Mouse (Mus musculus) CD4-positive, CD25-positive, alpha-beta regulatory T cell, adult 4 months (primary cell): ENCODE measurements around the gene Adamts17. TPM values are rescaled to one million over a fixed set of nuclear protein-coding genes. Genes with fewer than 3 reads are reported as not detected.

Source experiments
- ATAC-seq: one replicate; pipeline ENCODE4 v1.8.0; 2017
- polyA plus RNA-seq, 2 experiments: library from polyadenylated mRNA; unstranded; fragments of 100-300 nt; shearing (Covaris generic); gene quantifications; one replicate each; pipeline ENCODE4 v1.2.1; 2017

Adamts17 gene
- polyA plus RNA-seq, 2 experiments from 2014 or later = 0.43 to 0.54 TPM

DNA sequence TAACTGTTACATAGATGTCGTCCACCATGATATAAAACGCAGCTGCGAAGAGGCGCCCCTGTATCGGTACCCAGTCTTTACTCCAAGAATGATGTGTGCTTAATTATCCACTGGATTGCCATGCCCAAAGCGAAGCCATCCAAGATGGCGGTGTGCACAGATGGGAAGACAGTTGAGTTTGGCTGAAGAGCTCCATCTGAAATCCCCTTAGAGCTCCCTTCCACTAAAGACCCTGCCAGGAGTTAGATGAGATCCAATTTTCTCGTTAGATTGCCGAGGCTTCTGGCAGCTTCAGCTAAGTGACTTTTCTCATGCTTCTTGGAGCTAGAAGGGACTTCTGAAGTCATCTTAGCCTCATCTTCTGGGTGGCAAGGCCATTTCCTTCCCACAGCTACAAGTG is 136.8 kb downstream of the Adamts17 start:
- no peak for ATAC-seq

DNA sequence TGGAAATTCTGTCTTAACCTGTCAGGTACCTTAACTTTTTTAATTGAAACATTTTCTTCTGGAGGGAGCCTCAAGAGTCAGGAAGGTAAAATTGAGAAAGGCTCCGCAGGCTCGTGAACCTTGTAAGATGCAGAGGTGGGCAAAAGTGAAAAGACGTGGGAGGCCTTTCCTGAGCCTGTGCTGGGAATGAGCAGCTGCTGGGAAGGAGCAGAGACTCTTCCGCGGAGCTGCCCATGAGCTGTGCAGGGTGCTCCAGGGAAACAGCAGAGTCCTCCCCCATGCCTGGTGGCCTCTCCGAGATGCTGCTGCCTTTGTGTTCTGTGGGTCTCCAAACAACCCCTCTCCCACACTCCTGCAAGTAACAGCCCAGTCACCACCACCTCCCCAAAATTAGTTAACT is 142.1 kb downstream of the Adamts17 start:
- no peak for ATAC-seq

GRCm38 (mm10) chr7:66982084-66982483 is 142.5 kb downstream of the Adamts17 start:
- ATAC-seq = no peak

- ATAC-seq = no peak
Observed at GRCm38 (mm10) chr7:66987671-66988070, 148.1 kb downstream of the Adamts17 start.

DNA sequence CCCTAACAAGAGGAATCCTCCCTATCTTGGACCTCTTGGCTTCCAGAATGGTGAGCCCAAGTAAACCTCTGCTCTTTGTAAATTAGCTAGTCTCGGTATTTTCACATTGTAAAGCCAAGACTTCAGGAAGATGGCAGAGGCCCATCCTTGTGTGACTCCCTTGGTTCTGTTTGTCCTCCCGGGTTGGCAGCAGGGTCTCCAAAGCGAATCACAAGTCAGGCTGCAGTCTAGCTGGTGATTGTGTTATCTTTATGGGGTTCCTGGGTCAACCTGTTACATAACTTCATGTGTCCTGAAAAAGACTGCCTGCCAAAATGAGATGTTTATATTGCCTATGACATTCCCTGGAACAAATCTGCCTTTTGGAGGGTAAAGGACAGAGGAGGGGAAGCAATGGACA is 148.9 kb downstream of the Adamts17 start:
- ATAC-seq = no peak

- no peak for ATAC-seq
Observed at GRCm38 (mm10) chr7:66989357-66990045, 150.0 kb downstream of the Adamts17 start.

- ATAC-seq = no peak
Observed at GRCm38 (mm10) chr7:66998821-66999220, 159.3 kb downstream of the Adamts17 start.

DNA sequence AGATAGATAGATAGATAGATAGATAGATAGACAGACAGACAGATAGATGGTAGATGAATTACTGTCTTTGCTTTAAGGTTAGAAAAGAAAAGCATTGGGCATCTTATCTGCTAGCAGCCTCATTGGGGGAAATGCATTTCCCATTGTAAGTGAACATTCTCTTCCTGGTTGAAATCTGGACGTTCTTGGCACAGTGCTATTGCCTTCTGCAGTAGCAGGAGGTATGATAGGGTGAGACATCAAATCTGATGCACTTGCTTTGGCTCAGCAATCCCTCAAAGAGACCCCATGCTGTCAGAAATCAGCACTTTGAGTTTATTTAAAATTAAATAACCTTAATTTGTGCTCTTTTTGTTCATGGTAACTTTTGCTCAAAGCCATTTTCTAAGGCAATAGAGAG is 164.1 kb downstream of the Adamts17 start:
- ATAC-seq = no peak

GRCm38 (mm10) chr7:67004220-67004619 is 164.7 kb downstream of the Adamts17 start:
- ATAC-seq = no peak

DNA sequence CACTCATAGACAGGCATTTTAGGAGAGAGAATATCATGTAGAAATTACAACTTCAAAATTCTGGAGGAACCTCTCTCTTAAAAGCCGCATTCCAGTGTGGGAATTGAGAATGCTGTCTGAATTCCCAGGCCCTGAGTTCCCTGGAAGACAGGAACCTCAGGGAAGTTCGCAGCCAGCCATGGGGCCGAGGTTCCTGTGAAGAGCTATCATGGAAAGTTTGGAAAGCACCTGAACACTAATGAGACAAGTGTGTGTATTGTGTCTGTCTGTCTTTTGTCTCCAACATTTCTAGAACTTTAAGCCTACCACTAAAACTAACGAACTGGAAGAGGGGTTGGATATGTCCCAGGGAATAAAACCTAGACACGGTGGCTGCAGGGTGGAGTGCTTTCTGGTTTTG is 170.3 kb downstream of the Adamts17 start:
- no peak for ATAC-seq

DNA sequence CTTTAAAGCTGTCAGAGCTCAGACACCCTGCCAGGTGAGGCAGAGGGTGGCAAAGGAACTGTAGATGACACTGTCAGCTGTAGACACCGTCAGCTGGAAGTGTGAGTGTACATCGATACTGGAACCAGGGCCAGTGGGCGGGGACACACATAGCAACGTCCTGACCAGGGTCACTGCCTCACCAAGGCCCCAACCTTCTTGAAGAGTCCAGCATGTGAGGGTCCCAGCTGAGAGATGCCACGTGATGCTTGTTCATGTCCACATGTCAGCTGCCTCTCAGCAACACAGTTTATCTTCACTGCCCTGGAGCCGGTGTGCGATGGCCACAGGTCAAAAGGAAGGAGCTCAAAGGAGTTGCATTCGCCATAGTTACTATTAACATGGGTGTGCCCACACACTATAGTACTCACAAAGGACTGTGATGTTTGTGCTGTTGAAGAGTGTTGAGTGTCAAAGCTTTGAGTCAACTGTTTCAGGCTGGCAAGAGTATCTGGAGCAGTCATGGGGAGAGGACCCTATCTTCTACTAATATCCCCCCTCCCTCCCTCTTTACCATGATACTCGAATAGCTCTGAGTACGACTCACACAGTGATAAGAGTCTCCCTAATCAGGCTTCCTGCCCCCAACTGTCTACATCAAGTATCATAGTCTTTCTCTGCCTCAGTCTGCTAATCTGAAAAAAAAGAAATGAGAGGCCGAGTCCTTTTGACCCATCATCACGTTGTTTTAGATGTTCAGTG is 172.6 kb downstream of the Adamts17 start:
- ATAC-seq = no peak

DNA sequence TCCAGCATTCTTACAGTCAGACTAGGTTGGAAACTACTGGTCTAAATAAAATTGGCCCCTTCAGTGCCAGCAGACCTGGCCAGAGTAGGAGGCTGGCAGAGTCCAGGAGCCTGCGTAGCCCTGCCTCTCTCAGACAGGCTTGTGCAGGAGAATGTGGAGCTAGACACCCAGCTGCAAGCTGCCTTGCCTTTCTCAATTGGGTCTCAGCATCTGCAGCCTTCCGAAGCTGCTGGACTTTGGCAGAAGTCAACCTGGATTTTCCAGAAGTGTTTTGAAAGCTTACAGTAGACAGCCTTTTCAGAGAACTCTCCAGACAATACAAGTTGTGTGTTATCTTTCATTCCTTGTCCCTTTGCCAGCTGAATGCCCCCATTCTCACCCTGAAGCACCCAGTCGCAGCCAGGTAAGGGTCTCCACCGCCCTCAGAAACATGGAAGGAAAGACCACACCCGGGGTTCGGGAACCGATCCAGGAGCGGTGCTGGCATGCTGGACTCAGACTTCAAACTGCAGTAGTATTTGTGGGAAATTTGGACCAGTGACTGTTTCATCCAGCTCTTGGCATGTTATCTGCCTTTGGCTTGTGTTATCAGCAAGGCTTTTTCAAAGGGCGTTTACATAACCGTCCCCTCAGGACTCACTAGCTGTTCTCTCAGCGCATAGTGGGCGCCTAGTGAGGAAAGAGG is 173.8 kb downstream of the Adamts17 start:
- no peak for ATAC-seq

GRCm38 (mm10) chr7:67019937-67020336 is 180.4 kb downstream of the Adamts17 start:
- no peak for ATAC-seq

GRCm38 (mm10) chr7:67026114-67027070 is 186.9 kb downstream of the Adamts17 start:
- ATAC-seq = no peak

GRCm38 (mm10) chr7:67027216-67027615 is 187.7 kb downstream of the Adamts17 start:
- no peak for ATAC-seq

DNA sequence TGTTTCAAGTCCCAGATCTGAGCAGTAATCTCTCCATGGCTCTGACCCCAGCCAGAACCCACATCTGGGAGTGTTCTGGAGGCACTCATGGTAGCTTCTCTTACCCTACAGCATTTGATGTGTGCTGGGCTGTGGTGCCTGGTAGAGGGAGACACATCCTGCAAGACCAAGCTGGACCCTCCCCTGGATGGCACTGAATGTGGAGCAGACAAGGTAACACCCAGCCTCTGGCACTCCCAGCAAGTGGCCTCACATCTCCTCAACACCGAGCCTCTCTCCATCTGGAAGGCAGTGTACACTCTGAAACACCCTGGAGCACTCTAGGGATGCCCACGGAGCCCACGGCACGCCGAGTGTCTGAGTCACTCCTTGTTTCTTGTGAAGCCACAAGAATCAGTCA is 188.2 kb downstream of the Adamts17 start:
- ATAC-seq = no peak

GRCm38 (mm10) chr7:67028902-67029301 is 189.4 kb downstream of the Adamts17 start:
- no peak for ATAC-seq

- no peak for ATAC-seq
Observed at GRCm38 (mm10) chr7:67029481-67029880, 189.9 kb downstream of the Adamts17 start.

GRCm38 (mm10) chr7:67031284-67031683 is 191.7 kb downstream of the Adamts17 start:
- no peak for ATAC-seq

- no peak for ATAC-seq
Observed at GRCm38 (mm10) chr7:67032616-67033015, 193.1 kb downstream of the Adamts17 start.

DNA sequence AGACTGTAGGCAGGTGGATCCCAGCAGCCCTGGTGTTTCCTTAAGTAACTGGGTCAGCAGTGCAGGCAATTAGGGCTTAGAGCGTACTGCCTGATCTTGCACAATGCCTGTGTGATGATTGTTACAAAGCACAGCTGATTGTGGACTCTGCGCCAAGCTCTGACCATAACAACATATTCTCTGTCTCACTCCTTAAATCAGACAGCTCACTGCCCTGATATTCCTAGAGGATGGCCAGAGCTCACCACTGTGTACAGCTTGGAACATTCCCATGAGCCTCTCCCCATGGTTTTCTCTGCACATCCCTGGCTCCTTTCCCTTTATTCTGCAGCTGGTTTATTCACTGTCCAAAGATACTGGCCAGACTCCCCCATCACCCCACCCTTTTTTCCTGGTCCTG is 194.8 kb downstream of the Adamts17 start:
- no peak for ATAC-seq

- ATAC-seq = no peak
Observed at GRCm38 (mm10) chr7:67035246-67035645, 195.7 kb downstream of the Adamts17 start.

DNA sequence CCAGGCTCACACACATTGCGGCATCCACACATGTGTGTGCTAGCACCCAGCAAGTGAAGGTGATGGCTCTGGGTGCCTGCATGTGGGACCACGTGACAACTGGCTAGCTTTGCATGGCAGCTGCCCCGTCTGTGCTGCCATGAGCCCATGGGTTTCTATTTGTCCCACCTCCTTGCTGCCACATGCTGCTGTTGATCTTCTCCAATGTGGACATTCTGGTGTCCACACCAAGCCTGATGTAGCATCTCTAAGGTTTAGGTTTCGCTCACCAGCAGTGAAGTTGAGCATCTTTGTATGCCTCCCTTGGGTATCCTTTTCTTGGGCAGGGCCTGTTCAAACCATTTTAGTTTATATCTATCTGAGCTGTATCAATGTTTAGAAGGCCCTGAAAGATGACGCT is 196.1 kb downstream of the Adamts17 start:
- ATAC-seq = no peak
